Comparison of ENCODE assay signal across 20 mouse cellular contexts in the genomic region with DNA sequence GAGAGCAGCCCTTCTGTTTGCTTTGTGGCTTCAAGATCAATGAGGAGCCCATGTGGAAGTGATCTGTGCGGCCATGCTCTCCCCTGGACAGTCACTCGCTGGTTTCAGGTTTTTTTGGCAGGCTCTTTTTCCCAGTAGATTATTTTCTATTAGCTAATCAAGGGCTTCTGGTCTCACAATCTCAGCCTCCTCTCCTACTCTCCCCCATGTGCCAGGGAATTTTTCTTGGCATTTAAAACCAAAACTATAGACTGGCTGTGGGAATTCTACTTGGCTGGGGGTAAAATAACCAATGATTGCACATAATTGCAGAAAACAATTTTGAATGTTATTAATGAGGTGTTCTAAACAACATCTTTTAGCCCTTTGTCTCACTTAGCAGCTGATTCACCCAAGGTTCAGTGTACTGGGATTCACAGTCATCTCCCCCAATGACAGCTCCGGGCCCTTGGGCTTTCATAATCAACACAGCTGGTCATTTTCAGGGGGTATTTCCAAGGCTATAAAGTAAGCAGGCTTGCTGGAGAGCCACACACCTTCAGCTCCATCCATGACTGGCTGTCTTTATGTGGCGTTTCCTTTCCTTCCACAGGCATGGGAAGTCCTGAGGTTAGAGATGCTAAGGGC. TPM values are rescaled to one million over a fixed set of nuclear protein-coding genes. Genes with fewer than 3 reads are reported as not detected.
A peak's percentile ranks its signal among the peaks of the same experiment; 100 is the strongest.
DNase-seq lines count a peak whose midpoint lies in the region; ATAC-seq and TF ChIP-seq lines count a peak whose summit lies in the region.
"Had no signal": no experiment of that assay in that cellular context is flagged by ENCODE, and none has a peak within 500 bp of the region (broad histone marks: within the 10 kb centered on the region; RNA-seq: fewer than 3 reads in every experiment).

No protein-coding gene starts in this region.

- ATAC-seq in lung, embryonic 14.5 days (ENCODE audit: insufficient read depth), result peak; percentile 52; the same call in 1 of the 2 replicates
- no peak for ATAC-seq in embryonic facial prominence, embryonic 13.5 days (ENCODE audit: insufficient number of reproducible peaks, insufficient read depth, low FRiP score, low TSS enrichment, low read depth)
- ATAC-seq: forebrain, embryonic 13.5 days; intestine, embryonic 15.5 days had no signal

- intact Hi-C loops in gastrocnemius, postnatal 36 days (cut with DNase I), result no loop called here

- DNase-seq in lung, embryonic 14.5 days, result peak; percentile 43
- DNase-seq in lung, postnatal 4 days, result no peak
- peak; percentile 5 for DNase-seq in lung, postnatal 10 days
- DNase-seq in lung, adult 18-20 months, result no peak
- DNase-seq in gastrocnemius, postnatal 36 days, result no peak
- no peak for DNase-seq in heart, embryonic 10.5 days (ENCODE audit: low spot score)
- DNase-seq: adrenal gland, adult 8-10 months; adrenal gland, postnatal 36 days; cerebellum, adult 8-10 months; cerebellum, postnatal 25 days; gastrocnemius, adult 2 months; gastrocnemius, postnatal 25 days; heart, adult 11 months had no signal

- WGBS in lung, embryonic 14.5 days, result 50% methylated on average over 4 of the region's 4 CpGs
- 47% methylated on average over 4 of the region's 4 CpGs for WGBS in embryonic facial prominence, embryonic 13.5 days
- WGBS in heart, embryonic 10.5 days, result 72% methylated on average over 4 of the region's 4 CpGs

- no peaks in the 10 kb centered on the region for H3K36me3 ChIP-seq in lung, embryonic 14.5 days (ENCODE audit: insufficient read depth)
- H3K36me3 ChIP-seq in embryonic facial prominence, embryonic 13.5 days, result peaks cover 25% of the 10 kb centered on the region
- peaks cover 29% of the 10 kb centered on the region for H3K36me3 ChIP-seq in heart, embryonic 10.5 days
- H3K36me3 ChIP-seq: hindbrain, embryonic 10.5 days had no signal

- TF ChIP-seq CTCF in lung, embryonic 14.5 days (IDR thresholded peaks at IDR 0.05; ENCODE audit: low read depth), result no peak

- no peak overlapping the region for H3K9ac ChIP-seq in lung, embryonic 14.5 days
- H3K9ac ChIP-seq in embryonic facial prominence, embryonic 13.5 days, result no peak overlapping the region
- H3K9ac ChIP-seq: forebrain, embryonic 13.5 days; heart, embryonic 15.5 days; hindbrain, embryonic 14.5 days; intestine, embryonic 15.5 days had no signal

- H3K27ac ChIP-seq in lung, embryonic 14.5 days (ENCODE audit: low read depth), result no peak overlapping the region
- H3K27ac ChIP-seq in embryonic facial prominence, embryonic 13.5 days, result 0 out of 2 replicates have a peak overlapping the region, but pooled peaks have one; percentile 8
- H3K27ac ChIP-seq in heart, embryonic 10.5 days, result no peak overlapping the region
- H3K27ac ChIP-seq: forebrain, embryonic 13.5 days; gastrocnemius, adult 2 months; heart, embryonic 15.5 days; hindbrain, embryonic 10.5 days; hindbrain, embryonic 14.5 days; intestine, embryonic 15.5 days had no signal

- H3K9me3 ChIP-seq in lung, embryonic 14.5 days (ENCODE audit: low read depth, low read length), result peaks cover 4% of the 10 kb centered on the region; the same call in 1 of the 2 replicates
- H3K9me3 ChIP-seq in embryonic facial prominence, embryonic 13.5 days, result peaks cover 6% of the 10 kb centered on the region; the same call in 1 of the 2 replicates
- no peaks in the 10 kb centered on the region for H3K9me3 ChIP-seq in heart, embryonic 10.5 days
- H3K9me3 ChIP-seq: heart, embryonic 15.5 days; intestine, embryonic 15.5 days had no signal

- H3K4me2 ChIP-seq in lung, embryonic 14.5 days, result no peak overlapping the region
- no peak overlapping the region for H3K4me2 ChIP-seq in embryonic facial prominence, embryonic 13.5 days
- H3K4me2 ChIP-seq: forebrain, embryonic 13.5 days; heart, embryonic 15.5 days; hindbrain, embryonic 14.5 days; intestine, embryonic 15.5 days had no signal

- no peaks in the 10 kb centered on the region for H3K4me1 ChIP-seq in lung, embryonic 14.5 days (ENCODE audit: insufficient read depth)
- H3K4me1 ChIP-seq in embryonic facial prominence, embryonic 13.5 days, result peaks cover 53% of the 10 kb centered on the region
- H3K4me1 ChIP-seq in heart, embryonic 10.5 days, result peaks cover 32% of the 10 kb centered on the region

- no peaks in the 10 kb centered on the region for H3K27me3 ChIP-seq in lung, embryonic 14.5 days (ENCODE audit: insufficient read depth, low read length)
- H3K27me3 ChIP-seq in embryonic facial prominence, embryonic 13.5 days, result no peaks in the 10 kb centered on the region
- no peaks in the 10 kb centered on the region for H3K27me3 ChIP-seq in heart, embryonic 10.5 days (ENCODE audit: insufficient read depth, poor library complexity, severe bottlenecking)
- H3K27me3 ChIP-seq: forebrain, embryonic 13.5 days; heart, embryonic 15.5 days; intestine, embryonic 15.5 days had no signal

- no peak overlapping the region for H3K4me3 ChIP-seq in lung, embryonic 14.5 days (ENCODE audit: low read depth, low read length)
- H3K4me3 ChIP-seq in embryonic facial prominence, embryonic 13.5 days, result no peak overlapping the region
- H3K4me3 ChIP-seq in heart, embryonic 10.5 days, result no peak overlapping the region
- H3K4me3 ChIP-seq: forebrain, embryonic 13.5 days; gastrocnemius, adult 2 months; heart, embryonic 15.5 days; hindbrain, embryonic 10.5 days; intestine, embryonic 15.5 days had no signal

RNA-seq across cellular contexts. Expression of gene Kif26b, which starts 44.6 kb away (rescaled TPM):
- polyA plus RNA-seq in lung, embryonic 14.5 days (2014; fragmentation: Nextera tagmentation; extraction: Ambion mirVana), result 1.5 and 2.2 TPM in 2 replicates
- polyA plus RNA-seq in embryonic facial prominence, embryonic 13.5 days (2015; fragmentation: Nextera tagmentation; extraction: Ambion mirVana), result 26.0 and 28.6 TPM in 2 replicates
- total RNA-seq in gastrocnemius, postnatal 36 days (2021), result 1 to 10 TPM; 1.7 to 2.8 TPM
- 13.5 and 19.1 TPM in 2 replicates for polyA plus RNA-seq in heart, embryonic 10.5 days (2016; fragmentation: Nextera tagmentation; extraction: Ambion mirVana)
- total RNA-seq: CH12.LX had no signal

Comparison
In these comparisons a context has a peak if more than half of its experiments do, and no peak if none do; other contexts are left out.
1. DNase-seq: peak in lung, embryonic 14.5 days (single experiment) and lung, postnatal 10 days (single experiment); none in lung, postnatal 4 days (0 of 2), lung, adult 18-20 months (0 of 2), gastrocnemius, postnatal 36 days (0 of 2) and heart, embryonic 10.5 days (single experiment).